Mouse (Mus musculus) kidney, postnatal 4 days (tissue): ENCODE measurements at regions not wholly inside any gene's neighbourhood (a gene's known extent, or its start where the extent isn't known, plus 50 kb on each side); places are given as distances from the start of the nearest gene placed in this dataset.

Experiments
- DNase-seq, 2 experiments: peaks; one replicate each; pipeline ENCODE4 v3.0.0; 2021; ENCODE audit warnings: mixed read lengths in 2 of 2

DNA sequence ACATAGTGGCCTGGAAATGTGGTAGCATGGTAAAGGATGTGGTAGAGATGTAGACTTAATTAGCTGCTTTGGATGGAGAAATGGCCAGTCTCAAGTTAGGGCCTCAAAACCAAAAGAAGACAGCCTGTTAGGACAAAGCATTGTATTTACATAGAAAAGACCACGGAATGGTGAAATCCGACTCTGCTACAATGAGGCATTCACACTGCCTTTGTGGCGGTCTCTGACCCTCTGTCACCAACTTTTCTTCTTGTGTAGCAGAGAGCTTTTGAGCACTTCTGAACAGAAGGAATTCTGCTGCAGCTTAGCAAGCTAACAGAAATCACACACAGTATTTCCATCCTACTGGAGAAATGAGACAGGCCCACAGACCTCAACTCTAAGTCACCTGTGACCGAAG lies 177.7 kb downstream of the Arrdc4 start:
- DNase-seq, result no peak

DNA sequence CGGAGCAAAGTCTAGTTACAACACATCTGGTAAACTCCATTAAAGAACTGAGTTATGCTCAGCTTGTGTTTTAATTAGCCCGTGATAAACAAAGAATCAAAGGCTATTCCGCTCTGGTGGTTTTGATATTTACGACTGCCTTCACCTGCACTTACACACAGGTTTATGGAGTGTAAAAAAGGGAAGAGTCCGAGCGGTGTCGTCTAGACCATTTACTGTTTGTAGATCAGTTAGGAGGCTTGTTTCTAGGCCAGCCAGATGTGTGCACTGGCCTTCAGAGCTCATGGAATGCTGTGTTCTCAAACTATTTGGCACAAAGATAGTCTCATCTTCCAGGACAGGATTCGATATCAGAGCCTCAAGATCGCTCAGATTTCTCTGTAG lies 180.9 kb downstream of the Arrdc4 start:
- no peak for DNase-seq

DNA sequence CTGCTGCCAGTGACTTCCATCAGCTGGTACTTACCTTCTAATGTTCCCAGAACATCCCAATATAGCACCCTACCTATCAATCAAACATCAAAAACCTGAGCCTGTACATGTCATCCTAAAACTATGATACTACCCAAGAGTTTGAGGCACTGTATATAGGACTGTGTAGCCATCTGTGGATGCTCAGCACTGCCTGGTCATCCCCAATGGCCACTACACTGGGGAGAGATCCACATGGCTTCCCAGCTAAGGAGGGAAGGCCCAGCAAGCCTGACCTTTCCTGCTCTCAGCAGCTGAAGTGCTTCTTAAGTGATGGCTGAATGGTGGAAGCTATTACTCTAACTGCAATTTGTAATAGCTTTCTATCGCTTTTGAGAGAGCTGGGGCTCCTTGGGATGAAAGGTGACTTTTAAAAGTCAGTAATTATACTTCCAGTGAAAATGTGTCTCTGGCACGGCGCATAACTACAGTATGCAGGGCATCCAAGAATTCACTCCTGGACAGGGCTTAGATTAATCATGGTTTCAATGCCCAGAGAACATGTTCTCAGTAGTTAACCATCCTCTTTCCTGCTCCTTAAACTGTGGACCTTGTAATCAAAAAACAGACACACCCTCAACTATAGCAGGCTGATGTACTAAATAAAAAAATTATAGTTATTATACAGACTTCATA lies 181.5 kb downstream of the Arrdc4 start:
- DNase-seq, result peak; percentile 20 to 24

DNA sequence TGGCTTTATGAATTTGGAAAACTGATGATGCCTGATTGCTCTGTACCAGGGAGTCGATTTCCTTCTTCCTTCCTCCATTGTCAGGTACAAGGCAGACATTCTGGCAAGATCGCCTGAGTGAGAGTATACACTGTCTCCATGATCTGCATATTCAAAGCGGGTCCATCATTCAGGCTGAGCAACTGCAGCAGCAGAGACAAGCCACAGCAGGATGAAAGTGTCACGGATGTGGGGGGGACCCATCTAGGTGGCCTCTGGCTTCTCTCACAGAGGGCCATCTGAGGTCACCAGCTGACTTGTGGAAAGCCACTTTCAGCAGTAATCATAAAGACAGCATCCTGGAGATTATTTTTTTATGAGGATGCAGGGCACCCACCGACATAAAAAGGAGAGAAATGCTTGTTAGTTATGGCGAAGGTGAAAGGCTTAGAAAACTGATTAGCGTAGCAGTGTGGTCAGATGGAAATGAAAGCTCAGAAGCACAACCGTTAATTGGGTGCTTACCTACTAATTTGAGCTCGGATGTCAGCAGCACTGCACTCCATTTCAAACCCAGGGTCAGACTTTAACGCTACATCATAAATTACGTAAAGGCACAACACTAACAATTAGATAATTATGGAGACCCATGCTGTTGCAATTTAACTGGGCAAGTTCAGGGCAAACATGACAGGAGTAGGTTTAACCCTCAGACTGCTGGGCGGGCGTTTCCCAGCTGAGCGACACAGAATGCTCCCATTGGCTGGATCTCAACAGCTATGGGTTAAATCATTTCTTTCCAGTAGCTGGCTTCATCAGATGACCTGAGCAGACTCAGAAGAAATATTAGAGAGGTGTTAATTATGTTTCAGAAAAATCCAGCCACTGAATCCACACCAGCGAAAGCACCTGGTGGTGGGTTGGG lies 189.3 kb downstream of the Arrdc4 start:
- DNase-seq, result peak; percentile 8 to 21

DNA sequence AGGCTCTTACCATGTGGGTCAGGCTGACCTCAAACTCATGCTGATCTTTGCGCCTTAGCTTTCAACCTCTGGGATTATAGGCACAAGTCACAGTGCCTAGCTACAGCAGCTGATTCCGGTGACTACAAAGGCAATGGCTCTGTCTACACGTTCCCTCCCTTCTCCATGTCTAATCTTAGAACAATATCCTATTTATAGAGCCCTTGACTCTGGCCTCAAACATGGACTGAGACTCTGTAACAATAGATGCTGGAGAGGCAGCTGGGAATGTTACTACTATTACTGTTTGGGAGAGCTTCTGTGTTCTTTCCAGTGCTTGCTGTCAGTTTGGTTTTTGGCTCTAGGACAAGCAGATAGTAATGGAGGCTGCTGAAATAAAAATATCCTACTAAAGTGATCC lies 198.7 kb downstream of the Arrdc4 start:
- DNase-seq, result no peak

DNA sequence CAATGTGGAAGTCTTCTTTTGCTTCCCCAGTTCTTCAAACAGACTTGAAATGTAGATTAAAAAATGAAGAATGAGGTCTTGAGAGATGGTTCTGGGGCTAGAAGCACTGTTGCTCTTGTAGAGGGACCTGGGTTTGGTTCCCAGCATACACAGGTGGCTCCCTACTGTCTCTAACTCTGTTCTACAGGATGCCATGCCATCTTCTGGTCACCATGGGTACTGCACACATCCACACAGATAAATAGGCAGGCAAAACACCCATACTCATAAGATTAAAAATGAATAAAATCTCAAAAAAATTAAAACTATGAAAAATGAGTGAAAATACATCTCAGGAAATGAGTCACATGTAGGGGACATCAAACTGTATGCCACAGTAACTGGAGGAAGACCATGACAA lies 200.9 kb downstream of the Arrdc4 start:
- DNase-seq, result no peak

DNA sequence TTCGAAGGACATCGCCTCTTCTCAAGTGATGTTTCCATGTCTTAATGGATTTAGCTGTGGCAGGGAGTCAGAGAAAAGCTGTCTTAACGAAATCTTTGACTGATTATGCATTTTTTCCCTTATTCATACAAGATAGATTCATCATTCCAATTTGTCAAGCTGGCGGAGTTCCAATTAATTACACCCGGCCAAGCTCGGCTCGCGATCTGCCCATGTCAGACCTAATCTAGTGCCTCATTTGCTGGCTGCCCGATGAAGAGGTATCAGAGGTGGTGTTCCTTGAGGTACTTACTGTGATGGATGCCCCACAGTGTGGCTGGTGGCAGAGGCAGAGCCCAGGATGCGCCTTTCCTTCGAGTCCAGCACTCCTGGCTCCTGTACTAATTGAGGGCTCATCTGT lies 204.9 kb downstream of the Arrdc4 start:
- no peak for DNase-seq

DNA sequence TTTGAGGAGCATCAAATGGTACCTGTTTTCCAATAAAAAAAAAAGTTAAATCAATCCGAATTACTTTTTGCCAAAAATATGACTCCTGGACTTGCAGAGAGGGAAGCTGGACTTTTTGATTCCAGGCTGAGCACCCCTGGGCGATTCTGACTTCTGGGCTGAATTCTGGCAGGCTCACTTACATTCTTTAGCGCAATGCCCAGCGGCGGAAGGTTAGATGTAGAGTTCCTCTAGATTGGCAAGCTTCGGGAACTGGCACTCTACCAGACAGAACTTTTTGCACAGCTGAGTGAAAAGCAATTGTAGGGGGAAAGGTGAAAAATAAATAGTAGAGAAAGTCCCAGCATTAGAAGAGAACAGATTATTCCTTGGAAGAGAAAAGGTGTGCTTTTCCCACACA lies 235.5 kb downstream of the Fam169b start:
- DNase-seq, result peak in 1 of 2 experiments; percentile 13

DNA sequence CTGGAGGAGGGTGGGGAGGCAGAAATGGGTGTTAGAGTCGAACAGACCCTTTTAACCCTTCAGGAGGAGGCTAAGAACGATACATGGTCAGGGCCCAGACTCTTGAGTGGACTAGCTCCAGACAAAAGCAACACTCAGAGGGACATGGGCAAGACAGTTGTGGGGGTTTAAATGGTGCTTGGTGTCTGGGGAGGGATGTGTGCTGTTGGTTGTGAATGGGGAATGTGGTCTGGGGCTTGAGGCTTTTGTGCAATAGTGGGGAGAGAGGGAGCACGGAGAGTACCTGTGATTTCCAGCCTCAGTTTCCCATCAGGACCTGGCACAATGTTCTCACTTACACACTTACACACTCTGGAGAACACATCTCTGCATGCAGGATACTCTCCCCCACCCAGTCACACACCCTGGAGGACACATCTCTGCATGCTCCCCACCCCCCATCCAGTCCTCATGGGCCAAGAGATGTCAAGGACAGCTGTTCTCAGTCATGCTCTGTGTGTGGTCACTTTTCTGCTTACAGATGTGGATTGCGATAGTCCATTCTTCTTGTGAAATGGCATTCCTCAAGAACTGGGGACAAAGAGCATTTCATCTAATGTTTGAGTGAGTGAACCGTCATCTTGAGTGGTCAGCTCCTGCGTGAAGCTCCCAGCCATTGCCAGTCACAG lies 217.6 kb downstream of the Fam169b start:
- peak; percentile 43 to 65 for DNase-seq

DNA sequence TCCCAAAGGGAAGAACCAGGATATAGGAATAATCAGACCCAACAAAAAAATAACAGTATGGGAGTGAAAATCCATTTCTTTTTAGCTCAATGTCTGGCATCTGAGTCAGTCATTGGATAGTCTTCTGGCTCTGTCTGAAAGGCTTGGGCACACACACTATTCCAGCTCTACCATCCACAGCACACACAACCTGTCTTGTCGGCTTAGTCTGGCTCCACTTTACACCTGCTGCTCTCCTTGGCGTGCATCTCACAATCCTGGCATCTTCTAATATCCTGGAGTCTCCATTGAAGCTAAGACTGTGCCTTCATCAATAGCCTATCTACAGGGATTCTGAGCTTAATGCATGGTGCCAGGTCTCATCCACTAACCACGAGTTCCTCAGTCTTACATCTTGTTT lies 213.0 kb downstream of the Fam169b start:
- DNase-seq, result no peak

DNA sequence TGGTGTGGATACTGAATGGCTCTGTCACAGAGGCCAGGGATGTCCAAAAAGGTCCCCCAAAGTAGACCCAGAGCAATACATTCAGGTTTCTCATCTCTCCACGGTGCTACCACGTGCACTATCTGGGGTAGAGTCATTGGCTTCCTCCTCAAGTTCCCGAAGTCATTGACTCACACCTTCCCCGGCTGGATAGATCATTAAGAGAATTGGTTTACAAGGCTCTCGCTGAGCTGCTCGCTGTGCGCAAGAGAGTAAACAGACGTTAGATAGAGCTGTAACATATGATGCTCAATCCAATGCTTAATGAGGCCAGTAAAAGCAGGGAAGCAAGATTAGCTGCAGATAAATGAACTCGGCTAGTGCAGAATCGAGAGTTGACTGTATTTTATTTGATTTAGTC lies 208.9 kb downstream of the Fam169b start:
- no peak for DNase-seq

DNA sequence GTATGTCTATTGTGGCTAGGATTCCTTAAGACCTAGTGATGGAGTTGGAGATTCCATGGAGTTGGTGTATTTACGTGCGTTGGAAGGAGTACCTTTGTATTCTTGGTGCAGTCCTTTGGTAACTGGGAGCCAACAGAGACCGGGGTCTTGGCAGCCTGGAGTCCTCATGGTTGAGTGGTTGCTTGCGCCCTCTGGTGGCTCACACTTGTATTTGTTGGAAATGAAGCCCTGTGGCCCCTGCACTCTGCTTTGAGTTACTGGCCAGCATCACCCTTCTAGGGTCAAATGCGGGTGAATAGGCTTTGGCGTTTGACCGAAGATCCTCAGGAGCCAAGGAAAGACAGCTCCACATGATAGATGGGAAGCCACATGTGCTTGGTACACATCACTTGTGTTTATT lies 207.1 kb downstream of the Fam169b start:
- DNase-seq, result peak; percentile 77 to 83

DNA sequence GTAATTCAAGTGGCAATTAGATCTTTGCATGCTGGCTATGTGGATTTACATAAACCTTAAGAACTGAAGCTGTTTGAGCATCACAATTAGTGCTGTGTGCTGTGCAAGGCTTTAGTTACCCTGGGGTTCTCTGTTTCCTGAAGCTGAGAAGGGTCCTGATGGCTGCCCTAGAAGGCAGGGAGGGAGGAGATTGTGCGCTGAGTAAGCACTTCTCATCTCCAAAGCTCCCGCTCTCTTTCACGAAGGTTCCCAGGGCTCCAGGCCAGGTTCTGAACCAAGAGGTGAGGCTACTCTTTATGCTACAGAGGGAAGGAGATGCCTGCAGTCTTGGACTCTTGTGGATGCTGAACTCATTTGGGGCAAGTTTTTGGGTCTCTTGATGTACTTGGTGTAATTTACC lies 206.7 kb downstream of the Fam169b start:
- no peak for DNase-seq

DNA sequence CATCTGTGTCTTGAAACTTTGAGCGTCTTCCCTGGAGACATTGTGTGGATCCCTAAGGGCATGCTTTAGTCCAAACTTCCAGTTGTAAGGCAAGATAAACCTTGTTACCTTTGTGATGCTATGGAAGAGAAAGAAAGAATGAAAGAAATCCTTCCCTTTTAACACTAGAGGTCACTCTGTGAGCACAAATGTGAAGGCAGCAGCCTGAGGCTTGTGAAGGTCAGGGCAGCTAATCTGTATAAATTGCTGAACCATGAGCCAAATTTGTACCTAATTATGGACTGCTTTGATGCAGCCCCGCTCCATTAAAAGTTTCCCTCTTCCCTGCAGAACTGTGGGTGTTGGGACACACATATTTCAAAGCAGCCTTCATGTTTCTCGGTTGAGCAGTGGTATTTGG lies 204.4 kb downstream of the Fam169b start:
- peak; percentile 15 to 39 for DNase-seq

DNA sequence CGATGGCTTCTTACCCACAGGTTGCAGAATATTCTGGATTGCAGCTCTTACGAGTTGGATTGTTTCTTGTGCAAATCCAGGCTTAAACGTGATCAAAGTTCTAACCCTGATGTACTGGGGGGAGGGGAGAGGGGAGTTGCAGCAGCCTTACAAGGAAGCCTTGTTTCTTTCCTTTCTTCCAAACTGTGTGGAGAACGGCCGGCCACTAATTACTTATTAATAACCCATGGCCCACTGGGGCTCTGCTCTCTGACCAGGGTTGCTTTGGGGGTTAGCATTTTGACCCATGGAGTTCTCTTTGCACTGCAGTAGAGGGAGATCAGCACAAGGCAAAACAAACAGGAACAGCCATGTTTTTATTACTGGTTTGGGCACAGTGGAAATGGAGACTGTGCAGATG lies 199.2 kb downstream of the Fam169b start:
- peak in 1 of 2 experiments; percentile 24 for DNase-seq

DNA sequence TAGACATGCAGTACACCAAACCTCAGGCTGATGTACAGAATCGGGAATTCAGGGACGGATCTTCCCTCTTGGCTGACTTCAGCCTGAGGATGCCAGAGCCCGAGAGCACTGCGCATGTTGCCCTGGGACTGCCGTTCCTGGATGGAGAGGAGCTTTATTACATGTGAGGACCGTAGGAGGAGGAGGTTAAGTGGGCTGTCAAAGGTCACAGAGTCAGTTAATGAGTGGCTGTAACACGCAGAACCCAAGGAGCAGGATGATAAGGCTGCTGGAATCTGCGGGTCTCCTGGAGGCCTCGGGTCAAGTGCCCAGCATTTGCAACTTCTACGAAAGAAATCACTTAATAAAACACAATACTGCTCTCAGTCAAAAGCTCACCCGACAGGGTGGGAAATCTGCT lies 197.3 kb downstream of the Fam169b start:
- DNase-seq, result no peak

DNA sequence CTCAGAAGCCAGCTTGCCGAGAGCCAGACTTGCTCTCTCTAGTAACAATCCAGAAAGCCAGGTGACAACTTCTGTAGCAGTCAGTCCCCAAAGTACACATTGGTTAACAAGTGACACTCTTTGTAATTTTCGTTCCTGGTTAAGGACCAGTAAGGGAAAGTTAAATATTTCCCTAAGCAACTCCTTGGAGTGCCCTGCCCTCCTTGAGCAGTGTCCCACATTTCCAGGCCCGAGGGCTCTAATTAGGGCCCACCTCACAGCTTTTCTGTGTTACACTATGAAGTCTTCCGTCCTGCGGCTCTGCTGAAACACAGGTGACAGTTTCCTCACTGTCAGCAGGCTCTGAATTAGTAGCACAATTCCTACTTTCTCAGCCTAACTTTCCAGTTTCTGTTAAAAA lies 194.9 kb downstream of the Fam169b start:
- no peak for DNase-seq

DNA sequence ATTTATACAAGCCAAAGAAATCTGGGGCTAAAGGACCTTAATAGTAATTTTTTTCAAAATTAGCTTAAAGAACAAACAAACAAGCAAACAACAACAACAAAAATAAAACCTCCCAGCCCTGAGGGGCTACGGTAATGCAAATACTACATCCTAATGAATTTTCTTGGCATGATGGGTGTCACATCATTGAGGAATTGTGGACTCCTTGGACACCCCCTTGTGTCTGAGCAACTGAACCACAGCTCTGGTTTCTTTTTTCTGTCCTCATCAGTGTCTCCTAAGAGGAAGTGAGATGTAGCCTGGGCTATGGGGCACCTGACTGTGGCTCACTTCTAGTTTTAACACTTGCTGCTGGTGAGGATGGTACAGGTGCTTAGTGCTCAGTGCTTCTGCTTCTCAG lies 184.2 kb downstream of the Fam169b start:
- no peak for DNase-seq

DNA sequence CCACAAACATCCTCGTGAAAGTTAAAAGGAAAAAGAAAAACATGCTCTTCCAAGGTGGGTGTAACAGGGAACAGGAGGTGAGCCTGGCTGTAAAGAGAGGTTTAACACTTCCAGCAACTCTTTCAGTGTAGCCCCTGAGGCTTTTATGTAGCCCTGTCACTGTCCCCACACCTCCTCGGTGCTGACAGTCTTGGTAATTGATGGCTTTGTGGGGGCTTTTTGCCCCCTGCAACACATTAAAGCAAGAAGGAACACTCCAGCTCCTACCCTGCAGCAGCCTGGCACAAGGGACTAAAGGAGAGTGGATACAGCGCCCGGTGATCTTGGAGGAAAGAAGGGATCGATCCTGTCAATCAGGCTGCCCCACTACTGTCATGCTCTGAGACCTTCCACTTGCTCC lies 181.8 kb downstream of the Fam169b start:
- DNase-seq, result no peak

DNA sequence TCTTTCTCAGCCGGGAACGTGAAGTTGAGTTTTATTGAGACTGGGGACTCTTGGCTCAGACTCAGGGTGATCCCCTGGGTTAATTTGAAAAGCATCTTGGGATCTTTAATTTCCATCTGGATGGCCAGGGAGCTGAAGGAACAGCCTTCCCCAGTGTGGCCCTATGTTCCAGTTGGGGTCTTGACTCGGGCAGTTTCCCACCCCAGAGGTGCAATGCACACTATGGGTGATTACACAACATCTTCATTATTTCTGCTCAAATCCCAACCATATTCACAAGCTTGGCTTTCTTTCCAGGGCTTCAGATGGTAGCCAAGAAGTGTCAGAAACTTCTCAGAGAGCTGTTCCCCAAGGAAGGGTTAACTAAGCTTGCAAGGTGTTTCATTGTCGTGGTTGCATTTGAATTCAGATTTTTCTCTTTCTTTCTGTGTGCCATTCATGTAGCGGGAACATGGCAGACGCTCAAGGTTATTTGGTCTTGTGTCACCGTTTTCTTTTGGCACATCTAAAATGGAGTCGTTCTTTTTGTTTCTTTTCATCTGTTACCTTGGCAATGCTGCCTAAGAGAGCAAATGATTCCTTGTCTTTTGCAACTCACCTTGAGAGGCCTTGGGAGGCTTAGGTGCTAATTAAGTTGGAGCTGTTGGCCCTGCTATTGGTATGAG lies 179.5 kb downstream of the Fam169b start:
- no peak for DNase-seq

DNA sequence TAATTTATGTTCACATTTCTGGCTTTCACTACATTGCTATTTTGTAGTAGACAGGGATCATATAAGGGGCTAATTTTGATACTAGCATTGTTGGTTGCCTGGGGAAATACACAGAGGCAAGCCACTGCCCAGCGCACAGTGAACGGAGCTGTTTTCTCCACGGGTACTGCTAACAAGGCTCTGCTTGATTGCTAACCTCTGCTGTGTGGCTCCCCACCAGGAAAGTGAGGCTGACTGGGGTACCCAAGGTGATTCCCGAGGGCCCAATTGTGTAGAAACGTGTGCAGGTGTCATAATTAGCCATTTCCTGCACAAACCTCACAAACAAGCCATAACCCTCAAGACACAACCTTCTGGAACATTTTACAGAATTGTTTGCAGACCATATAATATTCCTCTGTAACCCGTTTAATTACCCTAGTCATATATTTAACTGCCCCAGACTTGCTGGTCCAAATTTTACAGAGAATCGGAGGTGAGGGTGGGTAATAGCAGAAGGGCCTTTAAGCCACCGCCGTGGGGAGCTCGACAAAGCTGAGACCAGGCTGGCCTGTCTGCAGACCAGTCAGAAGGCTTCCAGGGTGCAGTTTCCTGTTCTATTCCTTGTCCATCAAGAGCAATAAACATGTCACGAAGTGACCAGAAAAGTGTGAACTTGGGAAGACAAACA lies 170.9 kb downstream of the Fam169b start:
- no peak for DNase-seq

DNA sequence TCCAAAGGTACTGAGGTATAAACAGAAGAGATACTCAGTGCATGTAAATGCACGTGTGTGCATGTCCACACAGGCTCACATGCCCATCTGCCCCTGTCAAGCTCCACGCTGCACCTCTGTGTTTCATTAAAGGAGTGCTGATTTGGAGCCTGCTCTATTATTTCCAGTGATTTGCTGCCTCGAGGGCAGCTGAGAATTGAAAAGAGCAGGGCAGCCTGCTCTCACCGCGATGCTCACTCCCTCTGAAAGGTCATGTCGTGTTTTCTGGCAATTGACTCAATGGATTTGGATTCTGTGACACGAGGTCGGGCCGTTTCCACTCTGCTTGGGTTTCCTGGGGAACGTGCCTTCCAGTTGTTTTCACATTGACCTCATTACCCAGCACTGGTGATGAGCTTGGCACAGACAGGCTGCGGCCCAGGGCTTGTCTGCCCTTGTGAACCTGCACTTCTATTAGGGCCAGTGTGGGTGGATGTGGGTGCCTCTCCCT lies 167.1 kb downstream of the Fam169b start:
- DNase-seq, result no peak

DNA sequence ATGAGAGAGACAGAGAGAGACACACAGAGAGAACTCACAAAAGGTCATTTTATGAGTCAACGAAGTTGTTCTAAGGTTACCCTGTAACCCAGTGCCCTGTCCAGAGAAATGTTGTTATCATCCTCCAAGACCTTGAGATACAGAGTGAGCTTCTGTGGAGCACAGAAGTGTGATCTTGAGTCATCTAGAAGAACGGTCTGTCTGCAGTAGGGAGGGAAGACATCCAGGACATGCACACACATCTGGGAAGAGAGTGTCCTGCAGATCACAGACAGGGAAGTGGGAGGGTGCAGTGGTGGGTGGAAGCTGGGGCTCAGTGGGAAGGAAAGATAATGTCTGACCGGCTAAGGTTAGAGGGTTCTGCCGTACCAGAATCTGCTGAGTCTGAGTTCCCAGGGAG lies 155.3 kb downstream of the Fam169b start:
- DNase-seq, result no peak
